In genomic region chr8:91576918-91577241, GRCm38 (mm10) we compare ENCODE assay signal across 28 mouse cellular contexts.
DNase-seq lines count a peak whose midpoint lies in the region; ATAC-seq lines count a peak whose summit lies in the region.
"Had no signal": no experiment of that assay in that cellular context is flagged by ENCODE, and none has a peak within 500 bp of the region (broad histone marks: within the 10 kb centered on the region; RNA-seq: fewer than 3 reads in every experiment).

No protein-coding gene starts in this region.

- no peak for ATAC-seq in hindbrain, embryonic 12.5 days (ENCODE audit: low FRiP score)
- ATAC-seq in hindbrain, embryonic 14.5 days (ENCODE audit: low FRiP score), result no peak
- ATAC-seq in neural tube, embryonic 15.5 days (ENCODE audit: low FRiP score), result peak; percentile 35; the same call in 1 of the 2 replicates
- ATAC-seq: CD4-positive, CD25-positive, alpha-beta regulatory T cell, adult 4 months; forebrain, embryonic 13.5 days; inflammation-experienced regulatory T-cells, adult 6 months had no signal

- DNase-seq in heart, embryonic 10.5 days (ENCODE audit: low spot score), result no peak
- no peak for DNase-seq in heart, adult 9 months (ENCODE audit: low spot score in 2 of 2)
- DNase-seq in hindbrain, embryonic 14.5 days (ENCODE audit: low spot score), result no peak
- no peak for DNase-seq in neural tube, embryonic 10.5 days (ENCODE audit: extremely low spot score, low spot score)
- no peak for DNase-seq in thymus, postnatal 10 days (ENCODE audit: low spot score in 2 of 2)
- DNase-seq: adrenal gland, postnatal 25 days; cerebellum, adult 11-12 months; cerebellum, postnatal 10 days; gastrocnemius, postnatal 36 days; heart, adult 18-20 months; heart, postnatal 4 days; kidney, adult 11 months; kidney, postnatal 36 days; lung, embryonic 14.5 days; lung, postnatal 14 days; right cerebral cortex, postnatal 4 days had no signal

- H3K9me3 ChIP-seq in heart, embryonic 10.5 days, result no peaks in the 10 kb centered on the region
- 0 out of 2 replicates have a peak, but pooled peaks cover 4% of the 10 kb centered on the region for H3K9me3 ChIP-seq in hindbrain, embryonic 12.5 days (replicated peaks)
- no peaks in the 10 kb centered on the region for H3K9me3 ChIP-seq in hindbrain, embryonic 14.5 days (ENCODE audit: control insufficient read depth, low read length)
- H3K9me3 ChIP-seq in neural tube, embryonic 15.5 days (replicated peaks), result no peaks in the 10 kb centered on the region
- H3K9me3 ChIP-seq: embryonic facial prominence, embryonic 15.5 days; forebrain, embryonic 13.5 days; limb, embryonic 12.5 days; liver, embryonic 15.5 days; neural tube, embryonic 12.5 days had no signal

- H3K9ac ChIP-seq in hindbrain, embryonic 12.5 days, result no peak overlapping the region
- no peak overlapping the region for H3K9ac ChIP-seq in hindbrain, embryonic 14.5 days
- H3K9ac ChIP-seq in neural tube, embryonic 15.5 days (replicated peaks), result no peak overlapping the region
- H3K9ac ChIP-seq: embryonic facial prominence, embryonic 15.5 days; forebrain, embryonic 13.5 days; limb, embryonic 12.5 days; liver, embryonic 15.5 days; lung, embryonic 14.5 days; neural tube, embryonic 12.5 days had no signal

- H3K36me3 ChIP-seq in heart, embryonic 10.5 days, result no peaks in the 10 kb centered on the region
- H3K36me3 ChIP-seq in hindbrain, embryonic 12.5 days, result no peaks in the 10 kb centered on the region
- H3K36me3 ChIP-seq in hindbrain, embryonic 14.5 days (replicated peaks; ENCODE audit: control insufficient read depth, insufficient read depth), result no peaks in the 10 kb centered on the region
- H3K36me3 ChIP-seq in neural tube, embryonic 15.5 days, result no peaks in the 10 kb centered on the region
- H3K36me3 ChIP-seq: embryonic facial prominence, embryonic 15.5 days; limb, embryonic 12.5 days; liver, embryonic 15.5 days; neural tube, embryonic 12.5 days had no signal

- 46% methylated on average over 6 of the region's 6 CpGs for WGBS in heart, embryonic 10.5 days
- 18% methylated on average over 6 of the region's 6 CpGs for WGBS in hindbrain, embryonic 12.5 days
- WGBS in hindbrain, embryonic 14.5 days, result 24% methylated on average over 6 of the region's 6 CpGs
- 28% methylated on average over 6 of the region's 6 CpGs for WGBS in neural tube, embryonic 15.5 days

- H3K27me3 ChIP-seq in heart, embryonic 10.5 days (ENCODE audit: insufficient read depth, poor library complexity, severe bottlenecking), result no peaks in the 10 kb centered on the region
- H3K27me3 ChIP-seq in hindbrain, embryonic 12.5 days, result no peaks in the 10 kb centered on the region
- H3K27me3 ChIP-seq in hindbrain, embryonic 14.5 days (ENCODE audit: control insufficient read depth, insufficient read depth, low read length), result no peaks in the 10 kb centered on the region
- peaks cover 8% of the 10 kb centered on the region for H3K27me3 ChIP-seq in neural tube, embryonic 15.5 days (replicated peaks)
- H3K27me3 ChIP-seq: embryonic facial prominence, embryonic 15.5 days; liver, embryonic 15.5 days; neural tube, embryonic 12.5 days had no signal

- no peak overlapping the region for H3K4me2 ChIP-seq in hindbrain, embryonic 12.5 days (replicated peaks)
- H3K4me2 ChIP-seq in hindbrain, embryonic 14.5 days (replicated peaks), result no peak overlapping the region
- no peak overlapping the region for H3K4me2 ChIP-seq in neural tube, embryonic 15.5 days
- H3K4me2 ChIP-seq: embryonic facial prominence, embryonic 15.5 days; forebrain, embryonic 13.5 days; limb, embryonic 12.5 days; liver, embryonic 15.5 days; lung, embryonic 14.5 days had no signal

- H3K27ac ChIP-seq in heart, embryonic 10.5 days, result peak overlapping the region; percentile 16; the same call in 1 of the 2 replicates
- 0 out of 2 replicates have a peak overlapping the region, but pooled peaks have one; percentile 1 for H3K27ac ChIP-seq in hindbrain, embryonic 12.5 days
- H3K27ac ChIP-seq in hindbrain, embryonic 14.5 days, result no peak overlapping the region
- H3K27ac ChIP-seq in neural tube, embryonic 15.5 days (replicated peaks), result no peak overlapping the region
- H3K27ac ChIP-seq: embryonic facial prominence, embryonic 15.5 days; forebrain, embryonic 13.5 days; left cerebral cortex, adult 2 months; limb, embryonic 12.5 days; liver, embryonic 15.5 days; neural tube, embryonic 12.5 days; stomach, postnatal 0 days had no signal

- H3K4me1 ChIP-seq in heart, embryonic 10.5 days, result peaks cover 36% of the 10 kb centered on the region
- peaks cover 33% of the 10 kb centered on the region for H3K4me1 ChIP-seq in hindbrain, embryonic 12.5 days
- peaks cover 17% of the 10 kb centered on the region; the same call in 1 of the 2 replicates for H3K4me1 ChIP-seq in hindbrain, embryonic 14.5 days (replicated peaks; ENCODE audit: control insufficient read depth, insufficient read depth, low read length)
- H3K4me1 ChIP-seq in neural tube, embryonic 15.5 days, result peaks cover 21% of the 10 kb centered on the region
- H3K4me1 ChIP-seq: liver, embryonic 15.5 days had no signal

- H3K4me3 ChIP-seq in heart, embryonic 10.5 days, result no peak overlapping the region
- H3K4me3 ChIP-seq in hindbrain, embryonic 12.5 days, result no peak overlapping the region
- H3K4me3 ChIP-seq in hindbrain, embryonic 14.5 days (replicated peaks; ENCODE audit: low read length), result no peak overlapping the region
- no peak overlapping the region for H3K4me3 ChIP-seq in neural tube, embryonic 15.5 days (replicated peaks)
- H3K4me3 ChIP-seq: embryonic facial prominence, embryonic 15.5 days; forebrain, embryonic 13.5 days; layer of hippocampus, adult 2 months; left cerebral cortex, adult 2 months; limb, embryonic 12.5 days; liver, embryonic 15.5 days; neural tube, embryonic 12.5 days had no signal

Comparison
In these comparisons a context has a peak if more than half of its experiments do, and no peak if none do; other contexts are left out.
1. H3K27ac ChIP-seq: peak in heart, embryonic 10.5 days (single experiment) and hindbrain, embryonic 12.5 days (single experiment); none in hindbrain, embryonic 14.5 days (single experiment) and neural tube, embryonic 15.5 days (single experiment).